Mouse (Mus musculus) urinary bladder, adult 2 months (tissue): ENCODE results near the gene Pin4. TPM values are rescaled to one million over a fixed set of nuclear protein-coding genes. Genes with fewer than 3 reads are reported as not detected.

Experiments used
- DNase-seq: peaks from one replicate; pipeline ENCODE4 v3.0.0; 2022; ENCODE audit warnings: low spot score
- polyA plus RNA-seq: library from polyadenylated mRNA; depleted of rRNA; stranded (reverse); fragments of >200 nt; gene quantifications from 2 replicates; pipeline ENCODE4 v1.2.3, GENCODE M21; 2012; rRNA removed

Gene Pin4
- polyA plus RNA-seq, 1 experiment, result 55.1 TPM

DNA sequence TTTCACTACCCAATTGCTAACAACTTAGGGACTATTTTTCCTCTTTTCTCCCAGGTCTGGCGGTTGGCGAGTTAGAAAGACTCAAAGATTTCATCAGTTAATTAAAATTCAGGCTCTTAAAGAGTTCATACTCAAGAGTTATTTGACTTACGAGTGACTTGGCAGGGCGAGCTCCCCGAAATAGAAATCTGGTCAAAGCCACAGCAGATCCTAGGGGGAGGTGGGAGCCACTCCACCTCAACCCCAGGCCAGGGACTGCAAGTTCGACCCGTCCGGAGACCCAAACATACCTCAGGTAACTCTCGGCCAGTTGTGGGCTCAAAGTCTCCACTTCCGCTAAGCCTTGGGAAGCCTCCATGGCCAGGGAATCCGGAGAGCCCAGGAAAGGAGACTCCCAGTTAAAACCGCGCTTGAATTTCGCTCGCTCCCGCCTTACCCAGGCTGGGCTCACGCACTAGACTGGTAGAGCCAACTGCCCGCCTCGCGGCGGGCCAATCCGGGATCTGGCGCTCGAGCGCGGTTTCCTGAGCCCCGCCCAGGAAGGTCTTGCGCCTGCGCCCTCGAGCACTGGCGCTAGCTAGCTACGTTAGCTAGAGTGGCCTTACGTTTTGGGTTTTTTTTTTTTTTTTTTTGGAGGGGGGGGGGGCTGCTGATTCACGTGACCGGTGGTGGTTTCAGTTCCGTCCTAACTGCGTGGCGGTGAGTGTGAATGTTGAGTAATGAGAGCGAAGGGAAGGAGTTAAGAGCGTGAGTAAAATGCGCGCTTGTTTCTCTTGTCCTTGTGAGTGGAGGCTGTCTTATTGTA, 37.6 kb downstream of the Pin4 start, which contains the start of gene Ercc6l:
TSS of gene Ercc6l (minus strand) at position 474 of the 805 bp plus-strand sequence.
- peak; percentile 70 for DNase-seq

DNA sequence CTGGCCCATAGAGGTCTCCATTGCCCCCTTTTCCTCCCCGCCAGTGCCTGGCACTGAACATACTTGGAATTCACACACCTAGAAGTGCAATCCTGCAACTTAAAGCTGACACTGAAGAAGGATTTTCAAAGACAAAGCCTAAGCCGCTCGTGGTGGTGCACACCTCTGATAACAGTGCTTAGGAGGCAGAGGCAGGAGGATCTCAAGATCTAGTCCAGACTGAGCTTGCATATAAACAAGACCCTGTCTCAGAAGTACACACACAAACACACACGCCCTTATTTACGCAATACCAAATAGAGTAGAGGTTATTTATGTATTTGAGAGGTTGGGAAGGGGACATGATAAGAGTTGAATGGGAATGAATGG, 38.2 kb downstream of the Pin4 start:
- peak; percentile 24 for DNase-seq

DNA sequence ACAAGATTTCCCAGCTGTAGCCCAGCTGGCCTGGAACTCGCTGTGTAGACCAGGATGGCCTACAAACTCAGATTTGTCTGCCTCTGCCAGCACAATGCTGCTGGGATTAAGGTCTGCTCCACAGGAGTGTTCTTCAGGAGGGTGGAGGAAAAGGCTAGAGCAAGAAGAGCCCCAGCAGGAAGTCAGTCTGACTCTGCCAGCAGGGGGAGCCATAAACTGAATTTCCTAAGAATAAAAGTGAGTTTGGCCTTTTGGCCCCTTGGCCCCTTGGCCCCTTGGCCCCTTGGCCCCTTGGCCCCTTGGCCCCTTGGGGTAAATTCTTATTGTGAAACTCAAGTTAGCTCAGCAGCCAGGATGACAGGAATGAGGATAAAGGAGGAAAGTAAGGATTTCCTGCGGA, 40.5 kb downstream of the Pin4 start:
- no peak for DNase-seq

DNA sequence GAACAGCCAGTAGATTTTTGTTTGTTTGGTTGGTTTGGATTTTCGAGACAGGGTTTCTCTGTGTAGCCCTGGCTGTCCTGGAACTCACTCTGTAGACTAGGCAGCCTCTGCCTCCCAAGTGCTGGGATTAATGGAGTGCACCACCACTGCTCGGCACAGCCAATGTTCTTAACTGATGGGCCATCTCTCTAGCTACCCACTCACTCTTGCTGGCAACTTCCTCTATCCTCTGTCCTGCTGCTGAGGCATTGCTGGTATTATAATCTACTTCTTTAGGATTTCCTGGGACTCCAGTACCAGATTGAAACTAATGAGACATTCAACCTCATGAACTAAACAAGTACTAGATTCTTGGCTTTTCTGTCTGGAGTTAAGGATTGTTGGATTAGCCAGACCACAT, 41.3 kb downstream of the Pin4 start:
- DNase-seq, result no peak

DNA sequence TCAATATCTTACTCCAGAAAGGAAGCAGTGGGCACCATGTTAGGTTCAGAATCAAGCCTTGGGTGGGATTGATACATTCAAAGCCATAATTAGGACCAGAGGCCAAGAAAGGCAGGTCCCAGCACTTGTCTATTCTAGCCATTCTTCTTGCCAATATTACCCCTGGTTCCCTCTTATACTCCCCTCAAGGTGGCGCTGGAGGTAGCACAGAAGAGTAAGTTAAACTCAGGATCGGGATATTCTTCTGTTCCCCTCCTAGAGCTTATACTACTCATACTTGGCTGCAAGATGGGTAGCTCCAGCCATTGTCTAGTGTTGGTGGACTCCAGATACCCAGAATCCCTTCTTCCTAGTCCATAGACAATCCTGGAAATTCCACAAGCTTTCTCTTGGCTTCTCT, 43.8 kb downstream of the Pin4 start:
- DNase-seq, result no peak

DNA sequence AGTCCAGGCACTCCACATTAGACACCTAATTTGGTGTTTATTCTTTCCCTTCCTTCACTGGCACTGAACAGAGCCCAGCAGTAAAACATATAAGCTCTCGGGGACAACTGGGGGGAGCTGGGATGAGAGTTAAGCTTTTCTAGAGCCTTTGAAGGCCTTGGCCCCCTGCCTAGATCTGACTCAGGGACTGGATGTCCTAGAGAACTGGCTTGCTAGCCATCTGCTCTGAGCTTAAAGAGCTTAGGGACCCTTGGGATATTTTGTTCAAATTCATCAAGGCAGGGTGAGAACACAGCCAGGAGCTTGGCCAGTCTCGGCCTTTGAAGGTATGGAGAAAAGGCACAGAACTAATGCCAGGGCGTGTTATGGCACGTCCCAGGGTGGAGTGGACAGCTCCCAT, 44.3 kb downstream of the Pin4 start:
- no peak for DNase-seq

- no peak for DNase-seq
Observed at GRCm38 (mm10) chrX:102166521-102166920, 47.3 kb downstream of the Pin4 start.

- no peak for DNase-seq
Observed at GRCm38 (mm10) chrX:102166986-102167385, 47.7 kb downstream of the Pin4 start.

DNA sequence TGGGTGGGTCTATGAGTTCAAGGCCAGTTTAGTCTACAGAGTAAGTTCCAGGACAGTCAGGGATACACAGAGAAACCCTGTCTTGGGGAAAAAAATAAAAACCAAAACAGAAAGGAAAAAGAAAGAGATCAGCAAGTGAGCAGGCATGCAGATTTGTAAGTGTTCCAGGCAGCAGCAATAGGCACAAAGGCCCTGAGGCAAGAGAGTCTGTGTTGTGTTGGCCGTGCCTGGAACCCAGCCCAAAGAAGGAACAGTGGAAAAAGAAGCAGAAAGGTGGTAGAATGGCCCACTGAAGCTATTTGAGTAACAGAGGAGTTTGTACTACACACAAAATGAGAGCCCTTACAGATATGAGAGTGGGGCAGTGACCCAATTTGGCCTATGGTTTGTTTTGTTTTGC, 50.5 kb downstream of the Pin4 start:
- DNase-seq, result no peak

- no peak for DNase-seq
Observed at GRCm38 (mm10) chrX:102170135-102170534, 50.9 kb downstream of the Pin4 start.

DNA sequence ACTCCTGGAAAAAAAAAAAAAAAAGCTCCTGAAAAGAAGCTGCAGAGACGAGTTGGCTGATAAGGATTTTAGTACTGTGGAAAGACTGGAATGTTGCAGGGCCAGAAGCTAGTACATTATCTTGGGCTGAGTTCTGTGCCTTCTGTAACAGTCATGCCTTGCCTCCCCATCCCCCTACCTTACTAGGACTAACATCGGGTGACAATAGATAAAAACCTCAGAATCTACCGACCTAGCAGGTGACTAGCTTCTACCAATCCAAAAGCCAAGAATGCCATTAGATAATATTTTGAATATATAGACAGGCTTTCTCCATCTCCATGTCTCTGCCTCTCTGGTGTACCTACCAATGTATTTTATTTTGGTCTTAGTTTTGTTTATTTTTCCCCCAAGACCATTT, 51.7 kb downstream of the Pin4 start:
- no peak for DNase-seq

GRCm38 (mm10) chrX:102175538-102176287, 56.5 kb downstream of the Pin4 start:
- no peak for DNase-seq

Other genes starting within 250 kb of the Pin4 start
- gene Rtl5, start 48.1 kb upstream of the Pin4 start, polyA plus RNA-seq, result 4.7 and 7.0 TPM in 2 replicates
- 0.46 and 0.52 TPM in 2 replicates for gene Ercc6l, start 37.6 kb downstream of the Pin4 start, polyA plus RNA-seq
- 2,053 and 2,187 TPM in 2 replicates for gene Rps4x, start 69.9 kb downstream of the Pin4 start, polyA plus RNA-seq
- 0.45 and 0.46 TPM in 2 replicates for gene Cited1, start 132.7 kb downstream of the Pin4 start, polyA plus RNA-seq